Mouse (Mus musculus): ENCODE measurements at regions not wholly inside any gene's neighbourhood (a gene's known extent, or its start where the extent isn't known, plus 50 kb on each side); places are given as distances from the start of the nearest gene placed in this dataset.

DNA sequence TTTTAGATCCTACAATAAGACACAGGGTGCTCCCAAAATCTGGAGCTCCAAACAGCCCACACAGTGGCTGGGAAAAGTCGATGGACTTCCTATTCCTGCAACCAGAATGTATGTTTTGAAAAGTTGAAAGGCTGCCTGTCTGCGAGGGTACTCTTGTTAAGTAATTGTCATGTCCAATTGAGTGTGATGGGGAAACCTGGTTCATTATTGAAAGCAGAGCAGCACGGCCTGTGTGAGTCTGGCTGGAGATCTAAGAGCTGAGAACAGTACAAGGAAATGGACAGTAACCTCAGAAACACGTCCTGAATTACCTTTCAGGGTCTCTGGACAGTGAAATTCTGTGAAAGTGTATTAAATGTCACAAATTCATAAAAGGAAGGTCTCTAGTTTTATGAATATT lies 115.3 kb upstream of the BC052040 start:
- Histone ChIP-seq H3K4me2 (no peak overlapping the region), H3K4me3 (no peak overlapping the region), H3K27me3 (replicated peaks) (no peaks in the 10 kb centered on the region), H3K36me3 (no peaks in the 10 kb centered on the region), H3K4me1 (no peaks in the 10 kb centered on the region), H3K27ac (replicated peaks) (no peak overlapping the region), H3K9me3 (no peaks in the 10 kb centered on the region), H3K9ac (no peak overlapping the region)
- ATAC-seq (ENCODE audit: extremely low read depth, insufficient number of reproducible peaks, low FRiP score, low TSS enrichment) = no peak
- 69% methylated on average over 4 of the region's 4 CpGs for WGBS

DNA sequence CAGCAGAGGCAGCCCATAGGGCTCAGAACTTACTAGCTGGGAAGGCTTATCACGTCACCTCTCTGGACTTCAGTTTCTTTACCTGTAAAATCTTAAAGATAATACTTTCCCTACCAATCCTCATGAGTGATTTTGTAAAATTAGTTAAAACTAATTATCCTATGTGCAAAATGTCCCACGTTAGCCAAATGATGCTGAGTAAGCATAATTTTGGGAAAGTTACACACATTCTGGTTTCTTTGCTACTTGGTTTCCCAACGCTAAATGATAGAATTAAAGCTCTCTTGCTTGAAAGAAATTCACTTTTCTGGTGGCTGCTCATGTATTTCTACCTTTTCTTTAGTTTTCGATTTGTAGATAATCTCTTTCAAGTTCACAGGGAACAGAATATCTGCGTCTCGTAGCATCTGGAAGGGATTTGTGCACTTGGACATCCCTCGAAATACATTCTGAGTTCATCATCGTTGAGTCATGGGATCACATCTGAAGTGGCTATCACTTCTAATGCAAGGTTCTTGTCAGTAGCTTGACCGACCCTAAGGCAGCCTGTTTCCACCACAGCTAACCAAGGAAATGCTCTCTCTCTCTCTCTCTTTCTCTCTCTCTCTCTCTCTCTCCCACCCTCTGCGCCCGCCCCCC lies 114.3 kb upstream of the BC052040 start:
- Histone ChIP-seq H3K4me3 (no peak overlapping the region), H3K27me3 (replicated peaks) (no peaks in the 10 kb centered on the region), H3K27ac (replicated peaks) (no peak overlapping the region), H3K4me2 (no peak overlapping the region), H3K36me3 (no peaks in the 10 kb centered on the region), H3K9me3 (no peaks in the 10 kb centered on the region), H3K9ac (no peak overlapping the region), H3K4me1 (no peaks in the 10 kb centered on the region)
- WGBS = 77% methylated on average over 11 of the region's 11 CpGs
- ATAC-seq (ENCODE audit: extremely low read depth, insufficient number of reproducible peaks, low FRiP score, low TSS enrichment) = no peak

DNA sequence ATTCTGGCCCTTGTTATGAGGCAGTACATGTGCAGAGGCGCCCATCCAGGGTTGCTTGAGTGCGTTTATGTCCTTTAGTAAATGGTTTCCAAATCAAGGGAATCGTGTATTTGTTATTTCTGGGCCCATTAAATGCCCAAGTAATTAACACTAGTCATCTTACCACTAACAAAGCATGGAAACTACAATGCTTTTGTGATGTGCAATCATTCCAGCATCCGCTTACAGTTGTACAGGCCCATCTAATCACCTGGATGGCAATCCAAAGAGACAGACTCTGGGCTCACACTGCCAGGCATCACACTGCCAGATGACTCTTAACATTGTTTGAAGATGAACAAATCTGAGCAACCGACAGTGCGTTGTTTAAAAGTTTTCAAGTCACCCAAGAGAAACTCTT lies 113.6 kb upstream of the BC052040 start:
- no peak overlapping the region for H3K4me3 ChIP-seq
- no peak overlapping the region for H3K4me2 ChIP-seq
- WGBS = 79% methylated on average over 6 of the region's 6 CpGs

DNA sequence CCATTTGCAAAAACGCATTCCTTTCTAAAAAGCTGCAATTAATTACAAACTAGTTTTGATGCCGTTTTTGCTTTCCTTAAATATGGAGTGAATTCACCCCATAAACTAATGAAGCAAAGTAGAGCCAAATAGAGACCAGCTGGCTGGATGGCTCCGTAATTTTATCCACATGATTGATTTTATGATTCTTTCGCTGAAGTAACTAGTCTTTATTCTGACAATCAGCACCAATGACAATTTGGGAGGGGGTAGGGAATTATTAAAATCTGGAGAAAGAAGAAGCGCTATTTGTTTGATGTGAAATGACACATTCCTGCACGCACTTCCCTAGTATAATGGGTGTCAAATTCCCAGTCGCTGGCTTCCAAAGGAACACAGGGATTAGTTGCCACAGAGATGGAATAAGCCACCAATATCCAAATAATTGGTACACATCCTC lies 113.0 kb upstream of the BC052040 start:
- ATAC-seq (ENCODE audit: extremely low read depth, insufficient number of reproducible peaks, low FRiP score, low TSS enrichment) = no peak
- no peaks in the 10 kb centered on the region for H3K27me3 ChIP-seq (replicated peaks)
- no peak overlapping the region for H3K9ac ChIP-seq
- H3K4me3 ChIP-seq = no peak overlapping the region
- H3K4me2 ChIP-seq = no peak overlapping the region
- 82% methylated on average over 7 of the region's 7 CpGs for WGBS
- no peaks in the 10 kb centered on the region for H3K4me1 ChIP-seq
- H3K9me3 ChIP-seq = no peaks in the 10 kb centered on the region
- no peaks in the 10 kb centered on the region for H3K36me3 ChIP-seq
- no peak overlapping the region for H3K27ac ChIP-seq (replicated peaks)

More for the DNA sequence above, 113.6 kb upstream of the BC052040 start:
- H3K4me1 ChIP-seq = no peaks in the 10 kb centered on the region
- H3K27ac ChIP-seq (replicated peaks) = no peak overlapping the region
- ATAC-seq (ENCODE audit: extremely low read depth, insufficient number of reproducible peaks, low FRiP score, low TSS enrichment) = no peak
- H3K9me3 ChIP-seq = no peaks in the 10 kb centered on the region
- no peaks in the 10 kb centered on the region for H3K27me3 ChIP-seq (replicated peaks)
- no peaks in the 10 kb centered on the region for H3K36me3 ChIP-seq
- H3K9ac ChIP-seq = no peak overlapping the region

DNA sequence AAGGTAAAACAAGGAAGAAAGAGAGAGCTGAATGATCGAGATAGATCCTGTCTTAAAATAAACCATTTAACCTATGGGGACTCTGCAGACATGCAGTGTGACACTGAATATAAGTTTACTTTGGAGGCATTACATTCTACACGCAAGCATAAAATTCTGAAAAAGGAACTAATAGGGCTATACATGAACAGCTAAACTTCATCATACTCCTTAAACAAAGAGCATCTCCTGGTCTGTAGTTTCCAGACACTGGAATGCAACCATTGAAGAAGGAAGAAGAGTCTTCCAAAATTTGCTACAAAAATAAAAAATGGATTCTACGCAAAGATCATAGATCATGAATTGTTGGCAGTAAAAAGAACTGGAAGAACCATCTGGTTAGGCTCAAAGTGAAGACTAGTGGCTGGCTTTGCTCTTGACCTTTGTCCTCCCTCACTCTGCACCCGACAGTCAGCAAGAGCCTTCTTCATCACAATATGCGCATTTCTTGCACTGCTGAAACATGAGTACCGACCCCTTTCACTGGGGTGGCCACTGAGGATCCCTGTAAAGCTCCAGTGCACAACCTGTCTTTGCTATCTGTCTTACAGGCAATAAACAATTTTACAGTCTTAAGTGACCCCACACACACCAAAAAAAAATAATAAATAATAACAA lies 112.2 kb upstream of the BC052040 start:
- Histone ChIP-seq H3K27me3 (replicated peaks) (no peaks in the 10 kb centered on the region), H3K9me3 (no peaks in the 10 kb centered on the region), H3K36me3 (no peaks in the 10 kb centered on the region), H3K9ac (no peak overlapping the region), H3K27ac (replicated peaks) (no peak overlapping the region), H3K4me3 (no peak overlapping the region), H3K4me1 (no peaks in the 10 kb centered on the region), H3K4me2 (no peak overlapping the region)
- ATAC-seq (ENCODE audit: extremely low read depth, insufficient number of reproducible peaks, low FRiP score, low TSS enrichment) = no peak
- WGBS = 68% methylated on average over 6 of the region's 6 CpGs

DNA sequence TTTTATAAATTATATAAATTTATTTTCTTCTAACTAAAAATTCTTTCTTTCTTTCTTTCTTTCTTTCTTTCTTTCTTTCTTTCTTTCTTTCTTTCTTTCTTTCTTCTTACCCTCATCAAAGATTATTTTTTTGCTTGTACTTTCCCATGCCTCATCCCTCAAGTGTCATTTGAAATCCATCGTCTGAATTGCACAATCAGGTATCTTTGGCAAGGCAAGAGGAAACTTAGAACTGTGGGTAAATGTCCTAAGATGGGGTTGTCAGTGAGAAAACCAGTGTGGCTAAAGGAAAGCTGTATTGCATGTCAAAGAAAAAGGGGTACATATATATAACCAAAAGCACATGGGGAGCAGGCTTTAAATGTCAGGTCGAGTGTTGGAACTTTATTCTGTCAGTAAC lies 109.1 kb upstream of the BC052040 start:
- Histone ChIP-seq H3K36me3 (no peaks in the 10 kb centered on the region), H3K4me2 (no peak overlapping the region), H3K9me3 (no peaks in the 10 kb centered on the region), H3K4me1 (no peaks in the 10 kb centered on the region), H3K27me3 (replicated peaks) (no peaks in the 10 kb centered on the region), H3K27ac (replicated peaks) (no peak overlapping the region), H3K4me3 (no peak overlapping the region), H3K9ac (no peak overlapping the region)
- 70% methylated on average over 2 of the region's 2 CpGs for WGBS
- no peak for ATAC-seq (ENCODE audit: extremely low read depth, insufficient number of reproducible peaks, low FRiP score, low TSS enrichment)

DNA sequence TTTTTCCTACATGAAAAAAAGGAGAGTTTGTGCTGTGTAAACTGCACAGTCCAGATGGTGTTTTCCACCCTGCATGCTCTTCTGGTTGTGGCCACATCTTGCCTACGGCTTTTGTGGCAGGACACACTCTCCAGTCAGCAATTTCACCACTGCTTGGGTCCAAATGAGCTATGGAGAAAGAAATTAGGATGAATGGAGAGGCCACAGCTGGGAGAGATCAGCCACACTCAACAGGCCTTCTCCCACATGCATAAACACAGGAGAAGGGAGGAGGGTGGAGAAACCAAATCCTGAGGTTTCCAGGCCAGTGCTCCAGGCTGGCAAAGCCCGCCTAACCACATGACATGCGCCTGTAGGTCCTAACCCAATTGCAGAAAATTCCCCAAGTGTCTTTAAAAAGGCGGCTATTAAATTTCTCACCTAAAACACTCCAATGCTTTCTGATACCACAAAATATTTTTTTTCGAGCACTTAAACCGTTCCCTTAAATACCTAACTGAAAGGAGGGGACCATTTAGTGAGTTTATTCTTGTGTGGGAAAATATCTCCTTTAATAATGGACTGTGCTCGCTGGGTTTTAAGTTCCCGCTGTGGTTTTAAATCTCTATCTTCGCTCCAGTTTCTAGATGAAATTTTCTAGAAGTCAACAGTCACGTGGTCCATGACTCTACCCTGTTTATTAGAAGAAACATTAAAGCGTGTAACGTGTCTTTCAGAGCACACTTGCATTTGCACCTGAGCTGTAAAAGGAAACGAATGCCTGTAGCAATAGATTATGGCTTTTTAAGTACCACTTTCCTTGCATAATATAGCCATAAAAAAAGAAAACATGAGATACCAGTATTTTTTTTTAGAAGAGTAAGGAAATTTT lies 97.9 kb upstream of the BC052040 start:
- no peak overlapping the region for H3K9ac ChIP-seq
- peak overlapping the region; percentile 43 for H3K27ac ChIP-seq (replicated peaks)
- no peak overlapping the region for H3K4me2 ChIP-seq

DNA sequence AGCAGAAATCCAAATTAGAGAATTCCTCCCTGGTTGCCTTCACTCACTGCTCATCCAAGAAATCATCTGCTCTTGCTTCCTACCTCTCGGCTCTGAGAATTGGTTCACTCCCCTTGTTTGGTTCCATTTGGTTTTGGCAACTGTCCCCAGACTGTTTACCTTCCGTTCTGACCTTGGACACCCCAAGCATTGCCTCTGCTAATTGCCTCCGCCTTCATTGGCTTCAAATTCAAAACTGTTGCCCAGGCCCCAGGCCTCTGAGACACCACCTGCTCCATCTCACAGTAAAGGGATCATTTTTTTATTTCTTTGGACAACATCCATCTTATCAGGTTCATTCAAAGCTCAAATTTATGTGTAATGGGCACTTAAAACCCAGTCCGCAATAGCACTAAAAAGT lies 93.1 kb upstream of the BC052040 start:
- no peaks in the 10 kb centered on the region for H3K27me3 ChIP-seq (replicated peaks)
- H3K9me3 ChIP-seq = no peaks in the 10 kb centered on the region
- 74% methylated on average over 4 of the region's 4 CpGs for WGBS
- no peaks in the 10 kb centered on the region for H3K4me1 ChIP-seq
- H3K4me2 ChIP-seq = no peak overlapping the region
- H3K36me3 ChIP-seq = no peaks in the 10 kb centered on the region
- H3K27ac ChIP-seq (replicated peaks) = no peak overlapping the region
- H3K4me3 ChIP-seq = no peak overlapping the region
- no peak for ATAC-seq (ENCODE audit: extremely low read depth, insufficient number of reproducible peaks, low FRiP score, low TSS enrichment)
- H3K9ac ChIP-seq = no peak overlapping the region

More for the DNA sequence above, 97.9 kb upstream of the BC052040 start:
- Histone ChIP-seq H3K27me3 (replicated peaks) (no peaks in the 10 kb centered on the region), H3K36me3 (no peaks in the 10 kb centered on the region), H3K4me1 (no peaks in the 10 kb centered on the region), H3K4me3 (no peak overlapping the region), H3K9me3 (no peaks in the 10 kb centered on the region)
- ATAC-seq (ENCODE audit: extremely low read depth, insufficient number of reproducible peaks, low FRiP score, low TSS enrichment) = no peak; the same call in 1 of the 2 replicates
- 66% methylated on average over 13 of the region's 13 CpGs for WGBS

DNA sequence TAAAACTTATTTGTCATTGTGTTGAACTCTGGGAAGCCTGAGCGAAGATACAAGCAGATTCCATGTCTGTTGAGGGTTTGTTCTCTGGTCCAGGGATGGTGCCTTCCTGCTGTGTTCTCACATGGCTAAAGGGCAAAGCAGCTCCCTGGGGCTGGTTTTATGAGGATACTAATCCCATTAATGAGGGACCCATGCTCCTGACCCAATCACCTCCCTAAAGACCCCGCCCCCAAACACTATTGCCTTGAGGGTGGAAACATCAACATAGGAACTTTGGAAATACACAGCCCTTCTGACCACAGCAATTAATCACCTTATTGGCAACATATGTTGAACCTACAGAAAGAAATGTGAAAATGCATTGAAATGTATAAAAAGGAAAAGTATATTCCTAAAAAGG lies 88.5 kb upstream of the BC052040 start:
- Histone ChIP-seq H3K4me1 (no peaks in the 10 kb centered on the region), H3K4me3 (no peak overlapping the region), H3K9ac (no peak overlapping the region), H3K27ac (replicated peaks) (no peak overlapping the region), H3K4me2 (no peak overlapping the region), H3K27me3 (replicated peaks) (no peaks in the 10 kb centered on the region), H3K9me3 (0 out of 2 replicates have a peak, but pooled peaks cover 3% of the 10 kb centered on the region), H3K36me3 (no peaks in the 10 kb centered on the region)
- ATAC-seq (ENCODE audit: extremely low read depth, insufficient number of reproducible peaks, low FRiP score, low TSS enrichment) = no peak
- 79% methylated on average over 2 of the region's 2 CpGs for WGBS

DNA sequence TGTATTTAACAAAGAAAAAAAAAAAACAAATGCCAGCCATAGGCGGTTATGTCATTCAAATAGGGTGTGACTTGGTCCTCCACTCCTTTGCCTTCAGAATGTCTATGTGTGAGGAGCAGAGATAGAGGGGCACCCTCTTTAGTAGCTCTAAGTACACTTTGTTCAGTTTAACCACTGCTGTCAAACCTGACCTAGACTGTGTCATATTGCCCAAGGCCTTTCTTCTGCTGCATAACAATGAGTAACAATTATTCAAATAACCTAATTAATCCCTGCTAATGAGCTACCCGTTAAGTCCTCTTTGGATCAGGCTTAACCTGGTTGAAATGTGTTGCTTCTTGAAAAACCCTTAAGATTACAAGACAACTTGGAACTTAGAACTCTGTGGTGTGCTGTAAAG lies 81.6 kb upstream of the BC052040 start:
- no peaks in the 10 kb centered on the region for H3K4me1 ChIP-seq
- no peak for ATAC-seq (ENCODE audit: extremely low read depth, insufficient number of reproducible peaks, low FRiP score, low TSS enrichment)

DNA sequence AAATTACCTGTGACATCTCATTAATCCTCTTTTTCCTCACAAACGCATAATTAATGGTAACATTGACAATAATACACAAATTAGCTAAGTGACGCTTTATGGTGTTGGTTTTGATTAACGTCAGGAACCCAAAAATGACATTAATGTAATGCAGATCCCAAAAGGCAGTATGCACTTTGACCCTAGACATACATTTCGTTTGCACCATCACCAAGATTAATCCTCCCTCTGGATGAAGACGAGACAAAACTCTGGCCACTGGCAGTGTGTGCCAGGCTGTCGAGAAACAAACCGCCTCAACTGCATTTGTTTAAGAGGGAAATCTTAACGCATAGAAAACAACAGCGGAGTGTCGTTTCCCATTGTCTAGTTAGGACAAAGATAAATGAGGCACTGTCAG lies 72.0 kb upstream of the BC052040 start:
- Histone ChIP-seq H3K9me3 (no peaks in the 10 kb centered on the region), H3K27me3 (replicated peaks) (no peaks in the 10 kb centered on the region), H3K9ac (no peak overlapping the region), H3K4me2 (no peak overlapping the region), H3K36me3 (no peaks in the 10 kb centered on the region), H3K4me1 (peaks cover 17% of the 10 kb centered on the region), H3K27ac (replicated peaks) (no peak overlapping the region), H3K4me3 (no peak overlapping the region)
- ATAC-seq (ENCODE audit: extremely low read depth, insufficient number of reproducible peaks, low FRiP score, low TSS enrichment) = no peak
- 59% methylated on average over 10 of the region's 10 CpGs for WGBS

More for the DNA sequence above, 81.6 kb upstream of the BC052040 start:
- H3K27me3 ChIP-seq (replicated peaks) = no peaks in the 10 kb centered on the region
- H3K4me2 ChIP-seq = no peak overlapping the region
- 83% methylated on average over 2 of the region's 2 CpGs for WGBS
- H3K4me3 ChIP-seq = no peak overlapping the region
- H3K27ac ChIP-seq (replicated peaks) = no peak overlapping the region
- no peaks in the 10 kb centered on the region for H3K36me3 ChIP-seq
- no peak overlapping the region for H3K9ac ChIP-seq
- H3K9me3 ChIP-seq = 0 out of 2 replicates have a peak, but pooled peaks cover 3% of the 10 kb centered on the region

Measured in heart, embryonic 13.5 days (tissue).